Mouse (Mus musculus) neural tube, embryonic 12.5 days (tissue): Measurements from ENCODE around the gene Klhdc1. TPM values are rescaled to one million over a fixed set of nuclear protein-coding genes. Genes with fewer than 3 reads are reported as not detected.

ENCODE experiments used
- ATAC-seq: fragments of 200-750 bp; cut with Nextera tagmentation; 2 replicates; pipeline ENCODE4 v1.8.0; 2017; ENCODE audit warnings: low read depth, mild to moderate bottlenecking, moderate TSS enrichment, moderate library complexity; ENCODE audit not compliant: low FRiP score
- H3K27ac ChIP-seq: fragments of 300-500 bp; sonication (generic); 2 replicates; pipeline ENCODE4 v1.5.1; 2016
- H3K27me3 ChIP-seq: fragments of 300-500 bp; sonication (generic); replicated peaks from 2 replicates; pipeline ENCODE4 v1.6.1; 2016; ENCODE audit warnings: mild to moderate bottlenecking
- H3K36me3 ChIP-seq: fragments of 300-500 bp; sonication (generic); 2 replicates; pipeline ENCODE4 v1.6.1; 2016; ENCODE audit warnings: mild to moderate bottlenecking
- H3K4me1 ChIP-seq: fragments of 300-500 bp; sonication (generic); 2 replicates; pipeline ENCODE4 v1.6.1; 2016
- H3K4me2 ChIP-seq: fragments of 300-500 bp; sonication (generic); replicated peaks from 2 replicates; pipeline ENCODE4 v1.6.1; 2016; ENCODE audit warnings: mild to moderate bottlenecking
- H3K4me3 ChIP-seq: fragments of 300-500 bp; sonication (generic); 2 replicates; pipeline ENCODE4 v1.5.1; 2016
- H3K9ac ChIP-seq: fragments of 300-500 bp; sonication (generic); 2 replicates; pipeline ENCODE4 v1.6.1; 2016; ENCODE audit warnings: mild to moderate bottlenecking
- H3K9me3 ChIP-seq: fragments of 300-500 bp; sonication (generic); 2 replicates; pipeline ENCODE4 v1.6.1; 2016; ENCODE audit warnings: mild to moderate bottlenecking
- WGBS: fragments of 180-500 bp; shearing (Covaris S2); methylation state at CpG from one replicate; pipeline ENCODE4 v1.1.7; 2016; 5-methylcytosine and 5-hydroxymethylcytosine counted together
- polyA plus RNA-seq: library from polyadenylated mRNA; unstranded; fragments of >200 nt; fragmentation: Nextera tagmentation; extraction: Ambion mirVana; gene quantifications from 2 replicates; pipeline ENCODE4 v1.2.1, GENCODE M21; 2016

The Klhdc1 gene
- polyA plus RNA-seq, 1 experiment from 2014 or later, result 5.7 TPM

GRCm38 (mm10) chr12:69283146-69283545 lies 42.2 kb downstream of the Klhdc1 start:
- 89% methylated on average over 7 of the region's 7 CpGs for WGBS
- H3K4me1 ChIP-seq, result no peaks in the 10 kb centered on the region
- H3K27ac ChIP-seq, result no peak overlapping the region
- ATAC-seq, result no peak
- no peak overlapping the region for H3K4me2 ChIP-seq
- H3K4me3 ChIP-seq, result no peak overlapping the region
- H3K9ac ChIP-seq, result no peak overlapping the region
- H3K27me3 ChIP-seq, result no peaks in the 10 kb centered on the region
- 0 out of 2 replicates have a peak, but pooled peaks cover 3% of the 10 kb centered on the region for H3K9me3 ChIP-seq
- no peaks in the 10 kb centered on the region for H3K36me3 ChIP-seq

- no peak overlapping the region for H3K4me3 ChIP-seq
- H3K9ac ChIP-seq, result no peak overlapping the region
- no peaks in the 10 kb centered on the region for H3K9me3 ChIP-seq
- no peak overlapping the region for H3K27ac ChIP-seq
- H3K36me3 ChIP-seq, result no peaks in the 10 kb centered on the region
- no peak overlapping the region for H3K4me2 ChIP-seq
- no peaks in the 10 kb centered on the region for H3K27me3 ChIP-seq
- ATAC-seq, result no peak
- H3K4me1 ChIP-seq, result no peaks in the 10 kb centered on the region
- 95% methylated on average over 8 of the region's 8 CpGs for WGBS
These were observed 46.6 kb downstream of the Klhdc1 start for GRCm38 (mm10) chr12:69287535-69287934.

- H3K4me2 ChIP-seq, result no peak overlapping the region
- no peaks in the 10 kb centered on the region for H3K27me3 ChIP-seq
- 79% methylated on average over 9 of the region's 9 CpGs for WGBS
- H3K36me3 ChIP-seq, result no peaks in the 10 kb centered on the region
- no peaks in the 10 kb centered on the region for H3K9me3 ChIP-seq
- no peaks in the 10 kb centered on the region for H3K4me1 ChIP-seq
- no peak overlapping the region for H3K27ac ChIP-seq
- ATAC-seq, result no peak
- H3K4me3 ChIP-seq, result no peak overlapping the region
- no peak overlapping the region for H3K9ac ChIP-seq
These were observed 47.7 kb downstream of the Klhdc1 start for GRCm38 (mm10) chr12:69288699-69289098.

GRCm38 (mm10) chr12:69292401-69292800 lies 51.4 kb downstream of the Klhdc1 start:
- Histone ChIP-seq H3K27me3 (no peaks in the 10 kb centered on the region), H3K9ac (no peak overlapping the region), H3K9me3 (no peaks in the 10 kb centered on the region), H3K36me3 (no peaks in the 10 kb centered on the region), H3K27ac (no peak overlapping the region), H3K4me3 (no peak overlapping the region), H3K4me2 (no peak overlapping the region), H3K4me1 (no peaks in the 10 kb centered on the region)
- 91% methylated on average over 6 of the region's 6 CpGs for WGBS
- no peak for ATAC-seq

GRCm38 (mm10) chr12:69293815-69294214 lies 52.8 kb downstream of the Klhdc1 start:
- no peak overlapping the region for H3K4me3 ChIP-seq
- no peaks in the 10 kb centered on the region for H3K27me3 ChIP-seq
- H3K9ac ChIP-seq, result no peak overlapping the region
- H3K36me3 ChIP-seq, result no peaks in the 10 kb centered on the region
- no peaks in the 10 kb centered on the region for H3K9me3 ChIP-seq
- ATAC-seq, result no peak
- H3K4me2 ChIP-seq, result no peak overlapping the region
- 56% methylated on average over 2 of the region's 2 CpGs for WGBS
- peaks cover 9% of the 10 kb centered on the region for H3K4me1 ChIP-seq
- no peak overlapping the region for H3K27ac ChIP-seq

GRCm38 (mm10) chr12:69294936-69295335 lies 54.0 kb downstream of the Klhdc1 start:
- ATAC-seq, result no peak
- no peak overlapping the region for H3K9ac ChIP-seq

GRCm38 (mm10) chr12:69295651-69296050 lies 54.7 kb downstream of the Klhdc1 start:
- Histone ChIP-seq H3K9me3 (no peaks in the 10 kb centered on the region), H3K36me3 (peaks cover 11% of the 10 kb centered on the region), H3K9ac (peak overlapping the region; percentile 1; the same call in 1 of the 2 replicates), H3K27ac (no peak overlapping the region), H3K4me2 (peak overlapping the region; percentile 63), H3K4me1 (peaks cover 15% of the 10 kb centered on the region), H3K4me3 (no peak overlapping the region), H3K27me3 (no peaks in the 10 kb centered on the region)
- ATAC-seq, result no peak
- WGBS, result 85% methylated on average over 4 of the region's 4 CpGs

More at GRCm38 (mm10) chr12:69294936-69295335, 54.0 kb downstream of the Klhdc1 start:
- Histone ChIP-seq H3K9me3 (no peaks in the 10 kb centered on the region), H3K27ac (no peak overlapping the region), H3K4me1 (peaks cover 15% of the 10 kb centered on the region), H3K4me3 (no peak overlapping the region), H3K27me3 (no peaks in the 10 kb centered on the region), H3K36me3 (peaks cover 5% of the 10 kb centered on the region; the same call in 1 of the 2 replicates), H3K4me2 (no peak overlapping the region)
- WGBS, result 86% methylated on average over 2 of the region's 2 CpGs

- Histone ChIP-seq H3K36me3 (peaks cover 20% of the 10 kb centered on the region), H3K9ac (peak within 1 kb of the TSS; percentile 99), H3K9me3 (no peaks in the 10 kb centered on the region), H3K27me3 (no peaks in the 10 kb centered on the region), H3K4me1 (peaks cover 15% of the 10 kb centered on the region), H3K4me2 (peak within 1 kb of the TSS; percentile 63), H3K27ac (peak within 1 kb of the TSS; percentile 95), H3K4me3 (peak within 1 kb of the TSS; percentile 92)
- ATAC-seq, result peak; percentile 98
- under 1% methylated on average over 98 of the region's 98 CpGs for WGBS
These were observed 55.8 kb downstream of the Klhdc1 start, which contains the start of gene Klhdc2 for GRCm38 (mm10) chr12:69296511-69297410. Klhdc2 (plus strand) TSS chr12:69296681.

GRCm38 (mm10) chr12:69297411-69298150 lies 56.6 kb downstream of the Klhdc1 start:
- Histone ChIP-seq H3K27ac (peak overlapping the region; percentile 95), H3K9me3 (no peaks in the 10 kb centered on the region), H3K4me3 (peak overlapping the region; percentile 92), H3K9ac (peak overlapping the region; percentile 99), H3K4me1 (peaks cover 15% of the 10 kb centered on the region), H3K27me3 (no peaks in the 10 kb centered on the region), H3K4me2 (peak overlapping the region; percentile 63), H3K36me3 (peaks cover 29% of the 10 kb centered on the region)
- WGBS, result 24% methylated on average over 20 of the region's 20 CpGs
- ATAC-seq, result no peak; the same call in 1 of the 2 replicates

- 91% methylated on average over 4 of the region's 4 CpGs for WGBS
These were observed 57.3 kb downstream of the Klhdc1 start for GRCm38 (mm10) chr12:69298281-69298680.

GRCm38 (mm10) chr12:69299231-69299630 lies 58.3 kb downstream of the Klhdc1 start:
- Histone ChIP-seq H3K27me3 (no peaks in the 10 kb centered on the region), H3K4me3 (peak overlapping the region; percentile 7; the same call in 1 of the 2 replicates), H3K9me3 (no peaks in the 10 kb centered on the region), H3K4me1 (peaks cover 15% of the 10 kb centered on the region), H3K27ac (no peak overlapping the region), H3K36me3 (peaks cover 41% of the 10 kb centered on the region), H3K4me2 (peak overlapping the region; percentile 63), H3K9ac (no peak overlapping the region)
- 67% methylated on average over 12 of the region's 12 CpGs for WGBS
- no peak for ATAC-seq

More at GRCm38 (mm10) chr12:69298281-69298680, 57.3 kb downstream of the Klhdc1 start:
- peak overlapping the region; percentile 92; the same call in 1 of the 2 replicates for H3K4me3 ChIP-seq
- no peak overlapping the region for H3K27ac ChIP-seq
- H3K4me2 ChIP-seq, result peak overlapping the region; percentile 63
- no peak for ATAC-seq
- H3K27me3 ChIP-seq, result no peaks in the 10 kb centered on the region
- peaks cover 15% of the 10 kb centered on the region for H3K4me1 ChIP-seq
- no peaks in the 10 kb centered on the region for H3K9me3 ChIP-seq
- H3K9ac ChIP-seq, result no peak overlapping the region
- peaks cover 34% of the 10 kb centered on the region for H3K36me3 ChIP-seq

- 91% methylated on average over 3 of the region's 3 CpGs for WGBS
- H3K4me1 ChIP-seq, result peaks cover 15% of the 10 kb centered on the region
- H3K27ac ChIP-seq, result no peak overlapping the region
- H3K36me3 ChIP-seq, result peaks cover 45% of the 10 kb centered on the region
- no peak for ATAC-seq
- no peak overlapping the region for H3K4me3 ChIP-seq
- peak overlapping the region; percentile 63; the same call in 1 of the 2 replicates for H3K4me2 ChIP-seq
- H3K9me3 ChIP-seq, result no peaks in the 10 kb centered on the region
- H3K27me3 ChIP-seq, result no peaks in the 10 kb centered on the region
- H3K9ac ChIP-seq, result no peak overlapping the region
These were observed 58.9 kb downstream of the Klhdc1 start for GRCm38 (mm10) chr12:69299831-69300230.
